Mouse (Mus musculus): ENCODE results near the gene Ntn5. TPM values are rescaled to one million over a fixed set of nuclear protein-coding genes. Genes with fewer than 3 reads are reported as not detected.

Gene Ntn5
- 0.10 and 0.16 TPM in 2 replicates for polyA plus RNA-seq (2012; rRNA removed)

GRCm38 (mm10) chr7:45683396-45684050 lies at the start of gene Ntn5:
TSS of gene Ntn5 (plus strand) at chr7:45684022.
- WGBS = 81% methylated on average over 7 of the region's 7 CpGs
- H3K4me1 ChIP-seq (ENCODE audit: control insufficient read depth, insufficient read depth, low read length) = peaks cover 29% of the 10 kb centered on the region
- no peak for DNase-seq
- TF ChIP-seq CTCF (IDR thresholded peaks at IDR 0.05; ENCODE audit: borderline replicate concordance, insufficient read depth, low read depth, low read length) = no peak
- no peak for TF ChIP-seq POLR2A (IDR thresholded peaks at IDR 0.05; ENCODE audit: borderline replicate concordance, insufficient read depth, low read length)
- no peak within 1 kb of the TSS for H3K4me3 ChIP-seq (replicated peaks; ENCODE audit: insufficient read depth, low read depth, low read length)
- no peaks in the 10 kb centered on the region for H3K27me3 ChIP-seq (ENCODE audit: control insufficient read depth, insufficient read depth, low read length)
- no peak within 1 kb of the TSS for H3K27ac ChIP-seq (ENCODE audit: insufficient read depth, low read length)

DNA sequence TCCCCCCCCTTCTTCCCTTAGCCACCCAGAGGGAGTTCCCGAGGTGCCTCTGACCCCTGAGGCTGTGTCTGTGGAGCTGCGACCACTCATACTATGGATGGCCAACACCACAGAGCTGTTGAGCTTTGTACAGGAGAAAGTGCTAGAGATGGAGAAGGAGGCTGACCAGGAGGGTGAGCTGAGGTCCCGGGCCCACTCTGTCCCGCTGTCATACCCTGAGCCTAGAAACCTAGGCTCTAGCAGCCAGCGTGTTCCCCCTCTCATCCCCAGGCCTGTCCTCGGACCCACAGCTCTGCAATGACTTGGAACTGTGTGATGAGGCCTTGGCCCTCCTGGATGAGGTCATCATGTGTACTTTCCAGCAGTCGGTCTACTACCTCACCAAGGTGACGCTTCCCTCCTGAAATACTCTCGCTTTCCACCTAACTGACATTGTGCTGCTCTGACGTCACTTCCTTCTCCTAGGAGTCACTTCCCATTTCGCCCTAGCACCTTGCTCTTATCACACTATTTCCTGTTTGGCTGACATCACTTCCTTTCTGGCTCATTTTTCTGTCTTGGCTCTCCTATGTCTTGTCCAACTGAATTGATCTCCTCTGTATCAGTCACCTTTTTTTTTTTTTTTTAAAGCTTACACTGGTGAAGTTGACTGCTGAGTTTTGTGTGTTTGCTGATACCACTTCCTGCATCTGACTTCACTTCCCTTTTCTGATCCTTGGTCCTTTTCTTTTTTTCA lies 48.7 kb upstream of the Ntn5 start:
- TF ChIP-seq POLR2A (IDR thresholded peaks at IDR 0.05; ENCODE audit: borderline replicate concordance, insufficient read depth, low read length) (no peak), CTCF (IDR thresholded peaks at IDR 0.05; ENCODE audit: borderline replicate concordance, insufficient read depth, low read depth, low read length) (no peak)
- Histone ChIP-seq H3K4me1 (ENCODE audit: control insufficient read depth, insufficient read depth, low read length) (peaks cover 8% of the 10 kb centered on the region; the same call in 1 of the 2 replicates), H3K27ac (ENCODE audit: insufficient read depth, low read length) (no peak overlapping the region; the same call in 1 of the 2 replicates), H3K27me3 (ENCODE audit: control insufficient read depth, insufficient read depth, low read length) (no peaks in the 10 kb centered on the region), H3K4me3 (replicated peaks; ENCODE audit: insufficient read depth, low read depth, low read length) (no peak overlapping the region)
- DNase-seq = no peak
- WGBS = 91% methylated on average over 11 of the region's 11 CpGs

DNA sequence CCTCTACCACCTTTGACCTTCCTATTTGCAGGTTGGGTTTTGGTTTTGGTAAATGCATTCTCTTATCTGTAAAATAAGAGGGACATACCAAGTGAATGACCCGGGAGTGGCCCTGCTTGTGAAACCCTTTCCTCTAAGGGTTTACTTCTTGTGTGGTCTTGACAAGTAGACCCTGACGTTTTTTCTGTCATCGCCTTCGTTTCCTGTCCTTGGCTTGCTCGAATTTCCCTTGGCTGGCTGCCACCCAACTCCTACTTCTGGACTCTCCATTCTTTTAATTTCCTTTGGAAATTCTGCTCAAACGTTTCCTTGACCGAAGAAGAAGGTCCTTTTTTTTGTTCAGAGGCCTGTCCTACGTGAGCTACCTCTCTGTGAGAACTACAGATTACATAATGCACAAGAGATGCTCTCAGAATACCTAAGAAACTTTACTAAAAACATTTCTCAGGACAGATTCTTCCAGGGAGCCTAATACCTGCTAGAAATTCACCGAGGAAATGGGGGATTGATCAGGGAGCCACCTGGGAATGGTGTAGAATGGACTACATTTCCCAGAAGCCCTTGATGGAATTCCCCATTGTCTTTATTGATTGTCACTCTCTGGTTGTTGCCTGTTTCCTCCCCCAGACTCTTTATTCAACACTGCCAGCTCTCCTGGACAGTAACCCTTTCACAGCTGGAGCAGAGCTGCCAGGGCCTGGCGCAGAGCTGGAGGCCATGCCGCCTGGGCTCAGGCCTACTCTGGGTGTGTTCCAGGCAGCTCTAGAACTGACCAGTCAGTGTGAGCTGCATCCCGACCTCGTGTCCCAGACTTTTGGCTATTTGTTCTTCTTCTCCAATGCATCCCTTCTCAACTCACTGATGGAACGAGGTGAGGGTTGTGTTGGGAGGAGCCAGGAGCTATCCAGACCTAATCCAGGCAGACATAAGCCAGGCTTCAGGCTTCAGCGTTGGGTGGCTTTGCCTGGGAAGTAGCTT lies 47.8 kb upstream of the Ntn5 start:
- no peak for DNase-seq
- H3K4me1 ChIP-seq (ENCODE audit: control insufficient read depth, insufficient read depth, low read length) = peaks cover 12% of the 10 kb centered on the region; the same call in 1 of the 2 replicates
- no peak overlapping the region for H3K27ac ChIP-seq (ENCODE audit: insufficient read depth, low read length)
- TF ChIP-seq POLR2A (IDR thresholded peaks at IDR 0.05; ENCODE audit: borderline replicate concordance, insufficient read depth, low read length) = no peak
- no peak for TF ChIP-seq CTCF (IDR thresholded peaks at IDR 0.05; ENCODE audit: borderline replicate concordance, insufficient read depth, low read depth, low read length)
- no peaks in the 10 kb centered on the region for H3K27me3 ChIP-seq (ENCODE audit: control insufficient read depth, insufficient read depth, low read length)
- H3K4me3 ChIP-seq (replicated peaks; ENCODE audit: insufficient read depth, low read depth, low read length) = no peak overlapping the region
- 60% methylated on average over 15 of the region's 15 CpGs for WGBS

GRCm38 (mm10) chr7:45637710-45638109 lies 46.1 kb upstream of the Ntn5 start:
- no peaks in the 10 kb centered on the region for H3K27me3 ChIP-seq (ENCODE audit: control insufficient read depth, insufficient read depth, low read length)
- no peak for DNase-seq
- TF ChIP-seq POLR2A (IDR thresholded peaks at IDR 0.05; ENCODE audit: borderline replicate concordance, insufficient read depth, low read length) (no peak), CTCF (IDR thresholded peaks at IDR 0.05; ENCODE audit: borderline replicate concordance, insufficient read depth, low read depth, low read length) (no peak)
- H3K4me3 ChIP-seq (replicated peaks; ENCODE audit: insufficient read depth, low read depth, low read length) = peak overlapping the region; percentile 12
- no peak overlapping the region for H3K27ac ChIP-seq (ENCODE audit: insufficient read depth, low read length)
- WGBS = 79% methylated on average over 6 of the region's 6 CpGs
- H3K4me1 ChIP-seq (ENCODE audit: control insufficient read depth, insufficient read depth, low read length) = peaks cover 26% of the 10 kb centered on the region

GRCm38 (mm10) chr7:45638623-45639401 lies 45.0 kb upstream of the Ntn5 start:
- DNase-seq = peak; percentile 97 to 99
- 20% methylated on average over 29 of the region's 29 CpGs for WGBS
- TF ChIP-seq CTCF (IDR thresholded peaks at IDR 0.05; ENCODE audit: borderline replicate concordance, insufficient read depth, low read depth, low read length) (no peak), POLR2A (IDR thresholded peaks at IDR 0.05; ENCODE audit: borderline replicate concordance, insufficient read depth, low read length) (peak; percentile 96)
- Histone ChIP-seq H3K27ac (ENCODE audit: insufficient read depth, low read length) (peak overlapping the region; percentile 11; the same call in 1 of the 2 replicates), H3K4me3 (replicated peaks; ENCODE audit: insufficient read depth, low read depth, low read length) (peak overlapping the region; percentile 57), H3K4me1 (ENCODE audit: control insufficient read depth, insufficient read depth, low read length) (peaks cover 26% of the 10 kb centered on the region), H3K27me3 (ENCODE audit: control insufficient read depth, insufficient read depth, low read length) (no peaks in the 10 kb centered on the region)

DNA sequence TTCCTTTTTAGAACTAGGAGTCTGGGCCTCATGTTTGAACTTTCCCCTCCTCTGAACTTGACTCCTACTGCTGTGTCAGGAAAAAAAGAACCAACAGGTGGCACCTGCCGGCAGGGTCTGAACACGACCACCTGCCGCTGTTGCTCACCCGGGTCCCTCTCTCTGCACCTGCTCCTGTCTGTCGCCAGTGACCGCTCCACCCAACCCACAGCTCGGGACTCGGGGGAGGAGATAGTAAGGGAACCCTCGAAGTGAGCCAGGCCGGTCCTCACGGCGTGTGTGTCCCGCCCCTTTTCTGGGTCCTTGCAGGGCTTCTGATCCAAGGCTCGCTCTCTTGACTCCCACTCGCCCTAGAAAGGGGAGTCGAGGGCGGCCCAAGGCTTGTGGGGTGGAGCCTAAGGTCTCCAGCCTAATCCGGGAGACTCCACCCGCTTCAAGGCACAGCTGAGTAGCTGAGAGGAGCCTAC lies 44.2 kb upstream of the Ntn5 start, which contains the start of gene Mamstr:
Gene Mamstr (plus strand): TSS at position 417 of the 467 bp plus-strand sequence.
- TF ChIP-seq CTCF (IDR thresholded peaks at IDR 0.05; ENCODE audit: borderline replicate concordance, insufficient read depth, low read depth, low read length) = no peak
- Histone ChIP-seq H3K4me1 (ENCODE audit: control insufficient read depth, insufficient read depth, low read length) (peaks cover 26% of the 10 kb centered on the region), H3K4me3 (replicated peaks; ENCODE audit: insufficient read depth, low read depth, low read length) (no peak within 1 kb of the TSS), H3K27me3 (ENCODE audit: control insufficient read depth, insufficient read depth, low read length) (no peaks in the 10 kb centered on the region), H3K27ac (ENCODE audit: insufficient read depth, low read length) (0 out of 2 replicates have a peak within 1 kb of the TSS, but pooled peaks have one; percentile 84)
- 38% methylated on average over 19 of the region's 19 CpGs for WGBS
- no peak for DNase-seq

Measured in cerebellum, adult 2 months (tissue).